Mouse (Mus musculus): ENCODE measurements around the gene Cutc.

Cutc gene

GRCm38 (mm10) chr19:43753226-43753835 is 535 bp downstream of the Cutc start:
- DNase-seq (ENCODE audit: low spot score in 2 of 2), result peak; percentile 80 to 84

- DNase-seq (ENCODE audit: low spot score in 2 of 2), result no peak
Measured at GRCm38 (mm10) chr19:43754237-43754636, 1.4 kb downstream of the Cutc start.

- DNase-seq (ENCODE audit: low spot score in 2 of 2), result no peak
Measured at GRCm38 (mm10) chr19:43754872-43755271, 2.1 kb downstream of the Cutc start.

GRCm38 (mm10) chr19:43760504-43760903 is 7.7 kb downstream of the Cutc start:
- peak in 1 of 2 experiments; percentile 57 for DNase-seq (ENCODE audit: low spot score in 2 of 2)

- no peak for DNase-seq (ENCODE audit: low spot score in 2 of 2)
Measured at GRCm38 (mm10) chr19:43761543-43762256, 8.9 kb downstream of the Cutc start.

- DNase-seq (ENCODE audit: low spot score in 2 of 2), result no peak
Measured at GRCm38 (mm10) chr19:43762410-43762809, 9.6 kb downstream of the Cutc start.

GRCm38 (mm10) chr19:43766451-43766850 is 13.7 kb downstream of the Cutc start:
- DNase-seq (ENCODE audit: low spot score in 2 of 2), result no peak

- peak in 1 of 2 experiments; percentile 21 for DNase-seq (ENCODE audit: low spot score in 2 of 2)
Measured at GRCm38 (mm10) chr19:43767549-43768322, 14.9 kb downstream of the Cutc start.

- DNase-seq (ENCODE audit: low spot score in 2 of 2), result no peak
Measured at GRCm38 (mm10) chr19:43769366-43769960, 16.7 kb downstream of the Cutc start.

- DNase-seq (ENCODE audit: low spot score in 2 of 2), result no peak
Measured at GRCm38 (mm10) chr19:43770584-43770983, 17.8 kb downstream of the Cutc start.

- DNase-seq (ENCODE audit: low spot score in 2 of 2), result no peak
Measured at GRCm38 (mm10) chr19:43771499-43771969, 18.7 kb downstream of the Cutc start.

GRCm38 (mm10) chr19:43772311-43772710 is 19.5 kb downstream of the Cutc start:
- no peak for DNase-seq (ENCODE audit: low spot score in 2 of 2)

GRCm38 (mm10) chr19:43775433-43775832 is 22.6 kb downstream of the Cutc start:
- no peak for DNase-seq (ENCODE audit: low spot score in 2 of 2)

- no peak for DNase-seq (ENCODE audit: low spot score in 2 of 2)
Measured at GRCm38 (mm10) chr19:43776561-43776960, 23.8 kb downstream of the Cutc start.

- no peak for DNase-seq (ENCODE audit: low spot score in 2 of 2)
Measured at GRCm38 (mm10) chr19:43777308-43777707, 24.5 kb downstream of the Cutc start.

GRCm38 (mm10) chr19:43780391-43780790 is 27.6 kb downstream of the Cutc start:
- DNase-seq (ENCODE audit: low spot score in 2 of 2), result no peak

- no peak for DNase-seq (ENCODE audit: low spot score in 2 of 2)
Measured at GRCm38 (mm10) chr19:43781980-43782379, 29.2 kb downstream of the Cutc start, which contains the start of gene Abcc2. Abcc2 (plus strand) TSS chr19:43782192.

GRCm38 (mm10) chr19:43784761-43785160 is 32.0 kb downstream of the Cutc start:
- DNase-seq (ENCODE audit: low spot score in 2 of 2), result no peak

GRCm38 (mm10) chr19:43786249-43787026 is 33.6 kb downstream of the Cutc start:
- DNase-seq (ENCODE audit: low spot score in 2 of 2), result no peak

GRCm38 (mm10) chr19:43789817-43790216 is 37.0 kb downstream of the Cutc start:
- DNase-seq (ENCODE audit: low spot score in 2 of 2), result no peak

- no peak for DNase-seq (ENCODE audit: low spot score in 2 of 2)
Measured at GRCm38 (mm10) chr19:43792537-43792936, 39.7 kb downstream of the Cutc start.

Data from urinary bladder, adult 18-20 months (tissue).